Mouse (Mus musculus): ENCODE data around the gene Hsd17b14. TPM values are rescaled to one million over a fixed set of nuclear protein-coding genes. Genes with fewer than 3 reads are reported as not detected.

The Hsd17b14 gene
- polyA plus RNA-seq, 1 experiment from 2014 or later = 0.83 TPM

Other genes starting within 250 kb of the Hsd17b14 start
- 17.8 and 23.8 TPM in 2 replicates for gene Trpm4, start 221.1 kb upstream of the Hsd17b14 start, polyA plus RNA-seq (2015; fragmentation: Nextera tagmentation; extraction: Ambion mirVana)
- gene Hrc, start 219.6 kb upstream of the Hsd17b14 start, polyA plus RNA-seq (2015; fragmentation: Nextera tagmentation; extraction: Ambion mirVana) = 2.2 and 2.9 TPM in 2 replicates
- gene Ppfia3, start 187.9 kb upstream of the Hsd17b14 start, polyA plus RNA-seq (2015; fragmentation: Nextera tagmentation; extraction: Ambion mirVana) = 6.6 and 8.2 TPM in 2 replicates
- gene Lin7b, start 184.3 kb upstream of the Hsd17b14 start, polyA plus RNA-seq (2015; fragmentation: Nextera tagmentation; extraction: Ambion mirVana) = 1.6 and 2.7 TPM in 2 replicates
- gene Snrnp70, start 159.2 kb upstream of the Hsd17b14 start, polyA plus RNA-seq (2015; fragmentation: Nextera tagmentation; extraction: Ambion mirVana) = 285 and 299 TPM in 2 replicates
- gene Kcna7, start 149.2 kb upstream of the Hsd17b14 start, polyA plus RNA-seq (2015; fragmentation: Nextera tagmentation; extraction: Ambion mirVana) = not detected in 2 replicates
- 4.6 and 6.1 TPM in 2 replicates for gene Ntf5, start 141.2 kb upstream of the Hsd17b14 start, polyA plus RNA-seq (2015; fragmentation: Nextera tagmentation; extraction: Ambion mirVana)
- gene Lhb, start 134.1 kb upstream of the Hsd17b14 start, polyA plus RNA-seq (2015; fragmentation: Nextera tagmentation; extraction: Ambion mirVana) = 0.41 and 1.2 TPM in 2 replicates
- gene Gys1, start 120.0 kb upstream of the Hsd17b14 start, polyA plus RNA-seq (2015; fragmentation: Nextera tagmentation; extraction: Ambion mirVana) = 38.0 and 39.6 TPM in 2 replicates
- 141 and 148 TPM in 2 replicates for gene Ruvbl2, start 116.8 kb upstream of the Hsd17b14 start, polyA plus RNA-seq (2015; fragmentation: Nextera tagmentation; extraction: Ambion mirVana)
- gene Ftl1, start 95.0 kb upstream of the Hsd17b14 start, polyA plus RNA-seq (2015; fragmentation: Nextera tagmentation; extraction: Ambion mirVana) = 5,253 and 5,612 TPM in 2 replicates
- gene Bax, start 88.0 kb upstream of the Hsd17b14 start, polyA plus RNA-seq (2015; fragmentation: Nextera tagmentation; extraction: Ambion mirVana) = 154 and 190 TPM in 2 replicates
- gene Tulp2, start 73.0 kb upstream of the Hsd17b14 start, polyA plus RNA-seq (2015; fragmentation: Nextera tagmentation; extraction: Ambion mirVana) = 0.59 and 1.2 TPM in 2 replicates
- not detected in 2 replicates for gene Gm45808, start 68.1 kb upstream of the Hsd17b14 start, polyA plus RNA-seq (2015; fragmentation: Nextera tagmentation; extraction: Ambion mirVana)
- 4.5 TPM in 2 replicates for gene Dhdh, start 66.1 kb upstream of the Hsd17b14 start, polyA plus RNA-seq (2015; fragmentation: Nextera tagmentation; extraction: Ambion mirVana)
- gene Nucb1, start 44.5 kb upstream of the Hsd17b14 start, polyA plus RNA-seq (2015; fragmentation: Nextera tagmentation; extraction: Ambion mirVana) = 198 and 206 TPM in 2 replicates
- 22.9 and 23.0 TPM in 2 replicates for gene Ppp1r15a, start 28.6 kb upstream of the Hsd17b14 start, polyA plus RNA-seq (2015; fragmentation: Nextera tagmentation; extraction: Ambion mirVana)
- gene Plekha4, start 28.6 kb upstream of the Hsd17b14 start, polyA plus RNA-seq (2015; fragmentation: Nextera tagmentation; extraction: Ambion mirVana) = 2.9 and 3.8 TPM in 2 replicates
- gene Bcat2, start 15.3 kb downstream of the Hsd17b14 start, polyA plus RNA-seq (2015; fragmentation: Nextera tagmentation; extraction: Ambion mirVana) = 67.1 and 68.4 TPM in 2 replicates
- gene Fgf21, start 60.6 kb downstream of the Hsd17b14 start, polyA plus RNA-seq (2015; fragmentation: Nextera tagmentation; extraction: Ambion mirVana) = 0.39 and 0.96 TPM in 2 replicates
- gene Fut1, start 62.4 kb downstream of the Hsd17b14 start, polyA plus RNA-seq (2015; fragmentation: Nextera tagmentation; extraction: Ambion mirVana) = 1.9 and 2.3 TPM in 2 replicates
- 0.27 and 0.39 TPM in 2 replicates for gene Izumo1, start 66.9 kb downstream of the Hsd17b14 start, polyA plus RNA-seq (2015; fragmentation: Nextera tagmentation; extraction: Ambion mirVana)
- gene Rasip1, start 72.6 kb downstream of the Hsd17b14 start, polyA plus RNA-seq (2015; fragmentation: Nextera tagmentation; extraction: Ambion mirVana) = 8.0 and 8.8 TPM in 2 replicates
- 5.2 and 7.8 TPM in 2 replicates for gene Mamstr, start 85.1 kb downstream of the Hsd17b14 start, polyA plus RNA-seq (2015; fragmentation: Nextera tagmentation; extraction: Ambion mirVana)
- 0.45 and 0.54 TPM in 2 replicates for gene Fut2, start 111.5 kb downstream of the Hsd17b14 start, polyA plus RNA-seq (2015; fragmentation: Nextera tagmentation; extraction: Ambion mirVana)
- gene Ntn5, start 129.1 kb downstream of the Hsd17b14 start, polyA plus RNA-seq (2015; fragmentation: Nextera tagmentation; extraction: Ambion mirVana) = 5.4 and 5.7 TPM in 2 replicates
- gene Sec1, start 139.5 kb downstream of the Hsd17b14 start, polyA plus RNA-seq (2015; fragmentation: Nextera tagmentation; extraction: Ambion mirVana) = 6.3 and 6.8 TPM in 2 replicates
- 15.2 and 17.3 TPM in 2 replicates for gene Car11, start 144.9 kb downstream of the Hsd17b14 start, polyA plus RNA-seq (2015; fragmentation: Nextera tagmentation; extraction: Ambion mirVana)
- gene Dbp, start 150.2 kb downstream of the Hsd17b14 start, polyA plus RNA-seq (2015; fragmentation: Nextera tagmentation; extraction: Ambion mirVana) = 7.8 and 10.2 TPM in 2 replicates
- 936 and 1,128 TPM in 2 replicates for gene Rpl18, start 160.6 kb downstream of the Hsd17b14 start, polyA plus RNA-seq (2015; fragmentation: Nextera tagmentation; extraction: Ambion mirVana)
- 34.4 and 34.9 TPM in 2 replicates for gene Sphk2, start 163.1 kb downstream of the Hsd17b14 start, polyA plus RNA-seq (2015; fragmentation: Nextera tagmentation; extraction: Ambion mirVana)
- 1.4 and 1.5 TPM in 2 replicates for gene Fam83e, start 166.3 kb downstream of the Hsd17b14 start, polyA plus RNA-seq (2015; fragmentation: Nextera tagmentation; extraction: Ambion mirVana)
- gene Spaca4, start 170.9 kb downstream of the Hsd17b14 start, polyA plus RNA-seq (2015; fragmentation: Nextera tagmentation; extraction: Ambion mirVana) = not detected in 2 replicates
- gene Lmtk3, start 228.8 kb downstream of the Hsd17b14 start, polyA plus RNA-seq (2015; fragmentation: Nextera tagmentation; extraction: Ambion mirVana) = 4.1 and 4.2 TPM in 2 replicates
- 7.7 and 8.4 TPM in 2 replicates for gene Sult2b1, start 229.8 kb downstream of the Hsd17b14 start, polyA plus RNA-seq (2015; fragmentation: Nextera tagmentation; extraction: Ambion mirVana)